Mouse (Mus musculus) kidney, adult 2 months (tissue): Measurements from ENCODE around the gene Agap3.

ENCODE experiments used
- CTCF ChIP-seq: fragments of 200-500 bp; conservative IDR thresholded peaks from 2 replicates; pipeline ENCODE4 v1.5.1; 2011; ENCODE audit warnings: low read depth, mild to moderate bottlenecking, control low read depth, low read length, moderate library complexity, mixed read lengths; ENCODE audit not compliant: insufficient read depth, insufficient read length
- POLR2A ChIP-seq: fragments of 200-500 bp; IDR thresholded peaks from one replicate; pipeline ENCODE4 v1.6.1; 2011; ENCODE audit warnings: low read depth, low read length, control low read depth

DNA sequence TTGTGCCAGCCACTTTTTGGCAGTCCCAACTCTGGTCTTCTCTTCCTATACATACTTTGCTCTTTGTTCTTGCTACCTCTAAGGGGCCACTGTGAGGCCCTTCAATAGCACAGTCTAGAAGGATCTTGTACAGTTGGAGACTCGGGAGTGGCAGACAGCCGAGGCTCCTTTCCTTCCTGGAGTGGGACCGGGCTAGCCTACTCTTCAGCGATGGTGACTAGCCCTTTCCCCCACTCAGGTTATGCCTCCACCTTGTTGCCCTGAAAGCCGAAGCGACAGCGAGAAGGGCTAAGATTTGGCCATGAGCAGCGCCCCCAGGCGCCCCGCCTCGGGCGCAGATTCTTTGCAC, 24.7 kb upstream of the Agap3 start:
- TF ChIP-seq POLR2A: no peak
- TF ChIP-seq CTCF: no peak
